Mouse (Mus musculus): ENCODE measurements around the gene Ube2g2. TPM values are rescaled to one million over a fixed set of nuclear protein-coding genes. Genes with fewer than 3 reads are reported as not detected.
A peak's percentile ranks its signal among the peaks of the same experiment; 100 is the strongest.
"Not testable (repeated sequence)": the region's sequence is repeated elsewhere in the genome, so short reads cannot be mapped to it uniquely, and the experiment has no call there.

Ube2g2 gene
- total RNA-seq, 2 experiments from 2014 or later = 81.6 to 95.4 TPM

GRCm38 (mm10) chr10:77666342-77666741 lies 44.3 kb downstream of the Ube2g2 start:
- TF ChIP-seq CTCF (conservative IDR thresholded peaks at IDR 0.05) = no peak
- no peak for DNase-seq (ENCODE audit: low spot score in 2 of 2)
- Histone ChIP-seq H3K27ac (no peak overlapping the region), H3K4me3 (no peak overlapping the region)

GRCm38 (mm10) chr10:77667402-77667801 lies 45.3 kb downstream of the Ube2g2 start:
- Histone ChIP-seq H3K4me3 (no peak overlapping the region), H3K27ac (no peak overlapping the region)
- no peak for TF ChIP-seq CTCF (conservative IDR thresholded peaks at IDR 0.05)
- peak; percentile 40 to 45 for DNase-seq (ENCODE audit: low spot score in 2 of 2)

GRCm38 (mm10) chr10:77670710-77671109 lies 48.6 kb downstream of the Ube2g2 start:
- Histone ChIP-seq H3K4me3 (no peak overlapping the region), H3K27ac (no peak overlapping the region)
- TF ChIP-seq CTCF (conservative IDR thresholded peaks at IDR 0.05) = no peak
- DNase-seq (ENCODE audit: low spot score in 2 of 2) = no peak

GRCm38 (mm10) chr10:77671519-77671918 lies 49.4 kb downstream of the Ube2g2 start:
- Histone ChIP-seq H3K27ac (no peak overlapping the region), H3K4me3 (no peak overlapping the region)
- TF ChIP-seq CTCF (conservative IDR thresholded peaks at IDR 0.05) = no peak
- DNase-seq (ENCODE audit: low spot score in 2 of 2) = no peak

- Histone ChIP-seq H3K4me3 (no peak overlapping the region), H3K27ac (no peak overlapping the region)
- TF ChIP-seq CTCF (conservative IDR thresholded peaks at IDR 0.05) = no peak
- DNase-seq (ENCODE audit: low spot score in 2 of 2) = no peak
Measured at GRCm38 (mm10) chr10:77673765-77674164, 51.7 kb downstream of the Ube2g2 start.

- no peak for DNase-seq (ENCODE audit: low spot score in 2 of 2)
- H3K4me3 ChIP-seq = peak overlapping the region; percentile 11
Measured at GRCm38 (mm10) chr10:77677562-77677961, 55.5 kb downstream of the Ube2g2 start.

GRCm38 (mm10) chr10:77682994-77683393 lies 60.9 kb downstream of the Ube2g2 start:
- H3K4me3 ChIP-seq = no peak overlapping the region
- TF ChIP-seq CTCF (conservative IDR thresholded peaks at IDR 0.05) = no peak
- DNase-seq (ENCODE audit: low spot score in 2 of 2) = no peak
- H3K27ac ChIP-seq = no peak overlapping the region

More at GRCm38 (mm10) chr10:77677562-77677961, 55.5 kb downstream of the Ube2g2 start:
- H3K27ac ChIP-seq = no peak overlapping the region
- no peak for TF ChIP-seq CTCF (conservative IDR thresholded peaks at IDR 0.05)

GRCm38 (mm10) chr10:77684181-77684580 lies 62.1 kb downstream of the Ube2g2 start:
- no peak for TF ChIP-seq CTCF (conservative IDR thresholded peaks at IDR 0.05)
- Histone ChIP-seq H3K4me3 (no peak overlapping the region), H3K27ac (no peak overlapping the region)
- no peak for DNase-seq (ENCODE audit: low spot score in 2 of 2)

GRCm38 (mm10) chr10:77685895-77686664 lies 64.0 kb downstream of the Ube2g2 start, which contains the start of gene Tspear:
Gene Tspear (plus strand): TSS chr10:77686569.
- TF ChIP-seq CTCF (conservative IDR thresholded peaks at IDR 0.05) = no peak
- Histone ChIP-seq H3K4me3 (no peak within 1 kb of the TSS), H3K27ac (no peak within 1 kb of the TSS)
- DNase-seq (ENCODE audit: low spot score in 2 of 2) = no peak

- H3K27ac ChIP-seq = no peak overlapping the region
- no peak overlapping the region for H3K4me3 ChIP-seq
- DNase-seq (ENCODE audit: low spot score in 2 of 2) = no peak
- no peak for TF ChIP-seq CTCF (conservative IDR thresholded peaks at IDR 0.05)
Measured at GRCm38 (mm10) chr10:77687021-77687420, 64.9 kb downstream of the Ube2g2 start.

GRCm38 (mm10) chr10:77690356-77690807 lies 68.3 kb downstream of the Ube2g2 start, which contains the start of gene Gm19402:
Gene Gm19402 (minus strand): TSS chr10:77690757.
- not testable (repeated sequence) for H3K27ac ChIP-seq; DNase-seq (ENCODE audit: low spot score in 2 of 2); H3K4me3 ChIP-seq

Small RNAs within 50 kb of the gene (microRNA-seq; reads per million reads assigned to microRNA genes)
- gene Mir1930 = 10.1 to 30.7 reads per million in 2 experiments

Other genes starting within 250 kb of the Ube2g2 start
- 100 to 1,000 TPM; 110 to 120 TPM for gene Adarb1, start 204.0 kb upstream of the Ube2g2 start, total RNA-seq (2021)
- gene Fam207a, start 106.5 kb upstream of the Ube2g2 start, total RNA-seq (2021) = 10 to 100 TPM; 32.8 to 35.2 TPM
- 1 to 10 TPM; 3.3 to 4.6 TPM for gene Itgb2, start 92.0 kb upstream of the Ube2g2 start, total RNA-seq (2021)
- 10 to 100 TPM; 76.9 to 77.5 TPM for gene Pttg1ip, start 40.6 kb upstream of the Ube2g2 start, total RNA-seq (2021)
- gene Sumo3, start 16.2 kb upstream of the Ube2g2 start, total RNA-seq (2021) = 100 to 1,000 TPM; 131 to 138 TPM
- gene Gm49325, start 16.1 kb upstream of the Ube2g2 start, total RNA-seq (2021) = 10 to 100 TPM; 18.3 to 27.0 TPM
- not detected for gene Tspear, start 64.3 kb downstream of the Ube2g2 start, total RNA-seq (2021)
- gene Gm19402, start 68.5 kb downstream of the Ube2g2 start, total RNA-seq (2021) = not detected
- gene Gm9508, start 75.0 kb downstream of the Ube2g2 start, total RNA-seq (2021) = not detected
- gene Gm10272, start 84.4 kb downstream of the Ube2g2 start, total RNA-seq (2021) = not detected
- gene Gm10024, start 89.2 kb downstream of the Ube2g2 start, total RNA-seq (2021) = not detected
- gene Gm10142, start 93.5 kb downstream of the Ube2g2 start, total RNA-seq (2021) = not detected
- not detected for gene Krtap12-1, start 98.3 kb downstream of the Ube2g2 start, total RNA-seq (2021)
- not detected for gene Gm10100, start 104.2 kb downstream of the Ube2g2 start, total RNA-seq (2021)
- gene Gm18596, start 120.4 kb downstream of the Ube2g2 start, total RNA-seq (2021) = not detected
- not detected for gene Gm9736, start 129.1 kb downstream of the Ube2g2 start, total RNA-seq (2021)
- gene Gm3233, start 137.4 kb downstream of the Ube2g2 start, total RNA-seq (2021) = not detected
- not detected for gene Gm3238, start 149.1 kb downstream of the Ube2g2 start, total RNA-seq (2021)
- not detected for gene Gm7138, start 154.7 kb downstream of the Ube2g2 start, total RNA-seq (2021)
- gene Gm3250, start 160.3 kb downstream of the Ube2g2 start, total RNA-seq (2021) = not detected
- gene Gm7137, start 165.9 kb downstream of the Ube2g2 start, total RNA-seq (2021) = not detected
- gene Gm9639, start 172.8 kb downstream of the Ube2g2 start, total RNA-seq (2021) = not detected
- gene Gm19668, start 176.9 kb downstream of the Ube2g2 start, total RNA-seq (2021) = not detected
- gene Gm9507, start 189.6 kb downstream of the Ube2g2 start, total RNA-seq (2021) = not detected
- gene Gm2696, start 192.4 kb downstream of the Ube2g2 start, total RNA-seq (2021) = not detected
- not detected for gene Krtap10-4, start 204.8 kb downstream of the Ube2g2 start, total RNA-seq (2021)
- gene Krtap10-10, start 213.7 kb downstream of the Ube2g2 start, total RNA-seq (2021) = not detected
- not detected for gene Gm36176, start 224.5 kb downstream of the Ube2g2 start, total RNA-seq (2021)
- not detected for gene Gm10318, start 230.6 kb downstream of the Ube2g2 start, total RNA-seq (2021)
- gene Gm3285, start 239.7 kb downstream of the Ube2g2 start, total RNA-seq (2021) = not detected